Mouse (Mus musculus): Measurements from ENCODE around the gene Aph1b. TPM values are rescaled to one million over a fixed set of nuclear protein-coding genes. Genes with fewer than 3 reads are reported as not detected.
"Not testable (repeated sequence)": the region's sequence is repeated elsewhere in the genome, so short reads cannot be mapped to it uniquely, and the experiment has no call there.

Gene Aph1b
- total RNA-seq (2021), result 10 to 100 TPM; 17.0 to 22.3 TPM
- long read RNA-seq, experiment 1, full-length matches to known transcripts, result 21 of 23 reads
- long read RNA-seq, experiment 1, partial matches to known transcripts, result 1 of 23 reads
- long read RNA-seq, experiment 1, other reads (novel, unspliced or antisense), result 1 of 23 reads
- long read RNA-seq, experiment 2, full-length matches to known transcripts, result 9 of 11 reads
- long read RNA-seq, experiment 2, partial matches to known transcripts, result 0 of 11 reads
- long read RNA-seq, experiment 2, other reads (novel, unspliced or antisense), result 2 of 11 reads

DNA sequence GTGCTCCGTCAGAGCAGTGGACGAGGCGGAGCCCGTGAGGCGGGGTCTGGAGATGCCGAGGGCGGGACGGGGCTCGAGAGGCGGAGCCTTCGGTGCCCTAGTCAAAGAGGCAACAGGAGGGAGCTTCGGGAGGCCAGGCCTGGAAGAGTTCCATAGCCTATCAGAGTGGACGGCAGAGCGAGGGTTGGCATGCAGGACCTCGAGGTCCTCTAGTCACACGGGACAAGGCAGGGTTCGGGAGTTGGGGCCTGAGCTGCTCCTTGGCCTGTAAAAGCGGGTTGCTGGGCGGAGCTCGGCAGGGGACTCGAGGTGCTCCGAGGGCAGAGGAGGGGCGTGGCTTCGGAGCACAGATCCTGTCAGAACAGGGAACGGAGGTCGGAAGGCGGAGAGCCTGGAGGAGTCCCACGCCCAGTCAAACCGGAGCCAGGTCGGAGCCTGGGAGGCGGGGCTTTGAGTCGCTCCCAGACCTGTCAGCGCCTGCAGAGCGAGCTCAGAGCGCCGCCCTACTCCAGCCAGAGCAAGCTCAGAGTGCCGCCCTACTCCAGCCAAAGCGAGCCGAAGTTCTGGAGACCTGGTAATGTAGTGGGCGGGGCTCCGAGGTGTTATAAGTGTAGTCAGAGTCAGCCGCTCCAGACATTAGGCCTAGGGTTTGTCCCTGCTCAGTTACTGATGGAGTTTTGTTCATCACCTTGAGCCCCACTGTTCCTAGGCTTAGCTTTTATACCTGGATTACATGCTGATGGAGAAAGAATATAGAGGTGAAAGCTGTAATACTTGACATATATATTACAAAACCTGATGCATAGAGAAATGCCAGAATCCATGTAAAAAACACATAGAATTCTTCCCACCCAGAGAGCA is at the start of gene Aph1b:
TSS of gene Aph1b (minus strand) at position 27 of the 861 bp plus-strand sequence.
- intact Hi-C loops (cut with DNase I), result loop anchor here (1.0 to 2.0 kb wide), 2 partner anchors 248 to 283 kb away; no protein-coding TSS in a partner anchor
- peak within 1 kb of the TSS; percentile 78 for H3K4me3 ChIP-seq
- TF ChIP-seq CTCF (IDR thresholded peaks at IDR 0.05), result no peak
- peak; percentile 92 for DNase-seq (ENCODE audit: extremely low spot score in 1 of 2, low spot score in 2 of 2)
- H3K27ac ChIP-seq, result peak within 1 kb of the TSS; percentile 88

- intact Hi-C loops (cut with DNase I), result loop anchor here (5.0 kb wide), 2 partner anchors 82 to 102 kb away; partner anchors contain the start of gene Rab8b
- no peak; the same call in 1 of the 2 replicates for TF ChIP-seq CTCF (IDR thresholded peaks at IDR 0.05)
- Histone ChIP-seq H3K4me3 (peak overlapping the region; percentile 64), H3K27ac (peak overlapping the region; percentile 19; the same call in 1 of the 2 replicates)
- DNase-seq (ENCODE audit: extremely low spot score in 1 of 2, low spot score in 2 of 2), result no peak
Measured at GRCm38 (mm10) chr9:66835097-66835480, 39.8 kb upstream of the Aph1b start.

DNA sequence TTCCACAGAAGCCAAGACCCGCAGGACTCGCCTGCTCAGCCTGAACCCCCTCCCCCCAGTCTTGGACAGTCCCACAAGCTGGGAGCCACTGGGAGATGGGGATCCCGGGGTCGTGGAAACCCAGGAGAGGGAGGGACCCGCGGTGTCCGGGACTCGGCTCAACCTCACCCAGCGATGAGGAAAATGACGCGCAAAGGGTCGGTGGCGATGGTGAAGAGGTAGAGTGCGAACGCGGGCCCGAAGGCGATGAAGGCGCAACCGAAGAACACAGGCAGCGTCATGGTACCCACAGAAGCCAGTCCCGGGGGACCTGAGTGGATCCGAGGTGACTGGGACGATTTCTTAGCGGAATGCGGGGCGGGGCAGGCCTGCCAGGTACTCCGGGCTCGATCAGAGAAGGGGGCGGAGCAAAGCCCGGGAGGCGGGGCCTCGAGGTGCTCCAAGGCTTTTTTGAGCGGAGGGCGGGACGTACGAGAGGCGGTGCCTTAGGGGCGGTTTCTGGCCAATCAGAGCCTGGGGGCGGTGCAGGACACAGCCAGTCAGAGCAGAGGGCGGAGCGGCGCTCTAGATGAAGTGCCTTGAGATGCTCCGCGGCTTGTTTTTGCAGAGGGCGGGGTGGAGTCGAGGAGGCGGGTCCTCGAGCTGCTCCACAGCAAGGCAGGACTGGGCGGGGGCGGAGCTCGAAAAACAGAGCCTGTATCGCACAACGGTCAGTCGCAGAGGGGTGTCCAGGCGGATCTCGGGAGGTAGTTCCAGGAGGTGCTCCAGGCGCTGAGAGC is 39.2 kb upstream of the Aph1b start, which contains the start of gene Aph1c:
TSS of gene Aph1c (minus strand) at position 409 of the 779 bp plus-strand sequence.
- Histone ChIP-seq H3K27ac (peak within 1 kb of the TSS; percentile 30), H3K4me3 (peak within 1 kb of the TSS; percentile 64)
- intact Hi-C loops (cut with DNase I), result loop anchor here (5.0 kb wide), 4 partner anchors 83 to 322 kb away; partner anchors contain the start of genes Fbxl22 and Rab8b
- TF ChIP-seq CTCF (IDR thresholded peaks at IDR 0.05), result no peak
- peak; percentile 97 to 98 for DNase-seq (ENCODE audit: extremely low spot score in 1 of 2, low spot score in 2 of 2)

- no peak for DNase-seq (ENCODE audit: extremely low spot score in 1 of 2, low spot score in 2 of 2)
- H3K27ac ChIP-seq, result no peak overlapping the region; the same call in 1 of the 2 replicates
- peak overlapping the region; percentile 64 for H3K4me3 ChIP-seq
- intact Hi-C loops (cut with DNase I), result loop anchor here (5.0 kb wide), 2 partner anchors 208 to 322 kb away; partner anchors contain the start of gene Fbxl22
- TF ChIP-seq CTCF (IDR thresholded peaks at IDR 0.05), result no peak; the same call in 1 of the 2 replicates
Measured at GRCm38 (mm10) chr9:66833851-66834250, 38.6 kb upstream of the Aph1b start.

DNA sequence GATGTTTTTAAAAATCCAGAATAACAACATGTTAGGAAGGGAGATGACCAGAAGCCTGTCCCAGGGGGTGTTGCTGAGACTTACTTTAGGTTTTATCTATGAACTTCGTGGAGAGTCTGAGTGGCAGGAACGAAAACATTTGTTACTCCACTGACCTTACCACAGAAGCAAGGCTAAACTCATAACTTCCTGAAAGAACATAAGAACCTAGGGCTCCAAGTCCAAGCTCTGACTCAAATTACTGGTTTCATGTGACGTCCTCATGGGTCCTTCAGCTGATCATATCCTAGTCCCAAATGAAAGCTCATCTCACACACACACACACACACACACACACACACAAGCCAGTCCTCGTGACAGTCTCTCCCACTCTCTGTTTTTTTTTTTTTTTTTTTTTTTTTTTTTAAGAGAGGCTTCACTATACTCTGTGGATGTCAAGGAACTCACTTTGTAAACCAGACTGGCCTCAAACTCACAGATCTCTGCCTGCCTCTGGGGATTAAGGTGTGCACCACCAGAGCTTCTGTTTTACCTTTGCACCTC is 37.1 kb upstream of the Aph1b start:
- no peak overlapping the region for H3K4me3 ChIP-seq
- intact Hi-C loops (cut with DNase I), result loop anchor here (5.0 kb wide), 2 partner anchors 210 to 320 kb away; partner anchors contain the start of gene Fbxl22
- H3K27ac ChIP-seq, result no peak overlapping the region
- no peak for DNase-seq (ENCODE audit: extremely low spot score in 1 of 2, low spot score in 2 of 2)
- no peak for TF ChIP-seq CTCF (IDR thresholded peaks at IDR 0.05)

- no peak overlapping the region for H3K4me3 ChIP-seq
- intact Hi-C loops (cut with DNase I), result loop anchor here (5.0 kb wide), 1 partner anchor 179 kb away; no protein-coding TSS in a partner anchor
- DNase-seq (ENCODE audit: extremely low spot score in 1 of 2, low spot score in 2 of 2), result no peak
- peak; percentile 87 for TF ChIP-seq CTCF (IDR thresholded peaks at IDR 0.05)
- no peak overlapping the region for H3K27ac ChIP-seq
Measured at GRCm38 (mm10) chr9:66825990-66826389, 30.7 kb upstream of the Aph1b start.

GRCm38 (mm10) chr9:66822255-66822654 is 27.0 kb upstream of the Aph1b start:
- intact Hi-C loops (cut with DNase I), result not testable (repeated sequence)

DNA sequence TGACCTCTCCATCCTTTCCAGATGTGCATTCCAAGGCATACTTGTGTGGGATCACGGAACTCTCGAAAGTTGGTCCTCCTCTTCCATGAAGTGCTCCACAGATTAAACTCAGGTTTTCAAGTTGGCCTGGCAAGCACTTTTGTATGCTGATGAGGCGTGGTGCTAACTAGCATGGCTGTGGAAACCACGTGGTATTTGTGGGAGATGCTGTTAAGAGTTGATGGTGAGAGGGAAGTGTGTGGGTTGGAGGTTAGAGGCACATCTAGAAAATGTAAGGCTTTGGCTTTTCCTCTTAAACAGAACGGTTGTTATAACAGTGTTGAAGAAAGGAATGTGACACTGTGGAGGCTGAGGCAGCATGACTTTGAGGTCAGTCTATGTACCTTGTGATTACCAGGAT is 25.7 kb upstream of the Aph1b start:
- Histone ChIP-seq H3K27ac (no peak overlapping the region), H3K4me3 (no peak overlapping the region)
- DNase-seq (ENCODE audit: extremely low spot score in 1 of 2, low spot score in 2 of 2), result no peak
- intact Hi-C loops (cut with DNase I), result loop anchor here (2.0 kb wide), 1 partner anchor 40 kb away; no protein-coding TSS in a partner anchor
- TF ChIP-seq CTCF (IDR thresholded peaks at IDR 0.05), result no peak

More at GRCm38 (mm10) chr9:66822255-66822654, 27.0 kb upstream of the Aph1b start:
- not testable (repeated sequence) for DNase-seq (ENCODE audit: extremely low spot score in 1 of 2, low spot score in 2 of 2); H3K27ac ChIP-seq; H3K4me3 ChIP-seq

DNA sequence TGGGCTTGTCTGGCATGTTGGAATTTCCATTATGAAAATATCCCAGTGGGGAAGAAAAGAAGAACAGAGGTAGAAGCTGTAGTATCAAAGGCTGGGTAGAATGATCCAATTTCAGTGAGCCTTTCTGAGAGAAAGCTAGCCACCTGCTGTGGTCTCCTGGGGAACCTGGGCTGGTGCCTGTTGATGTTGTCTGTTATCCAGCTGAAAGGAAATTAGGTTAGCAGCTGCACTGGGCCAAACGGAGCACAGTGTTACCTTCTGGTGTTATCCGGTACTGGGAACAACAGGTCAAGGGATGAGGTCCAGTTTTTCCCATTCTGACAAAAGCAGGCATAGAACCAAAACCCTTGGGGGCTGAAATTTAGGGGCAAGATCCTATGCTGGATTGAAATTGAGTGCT is 18.1 kb upstream of the Aph1b start:
- Histone ChIP-seq H3K27ac (no peak overlapping the region), H3K4me3 (no peak overlapping the region)
- no peak for DNase-seq (ENCODE audit: extremely low spot score in 1 of 2, low spot score in 2 of 2)
- no peak for TF ChIP-seq CTCF (IDR thresholded peaks at IDR 0.05)
- intact Hi-C loops (cut with DNase I), result no loop called here

DNA sequence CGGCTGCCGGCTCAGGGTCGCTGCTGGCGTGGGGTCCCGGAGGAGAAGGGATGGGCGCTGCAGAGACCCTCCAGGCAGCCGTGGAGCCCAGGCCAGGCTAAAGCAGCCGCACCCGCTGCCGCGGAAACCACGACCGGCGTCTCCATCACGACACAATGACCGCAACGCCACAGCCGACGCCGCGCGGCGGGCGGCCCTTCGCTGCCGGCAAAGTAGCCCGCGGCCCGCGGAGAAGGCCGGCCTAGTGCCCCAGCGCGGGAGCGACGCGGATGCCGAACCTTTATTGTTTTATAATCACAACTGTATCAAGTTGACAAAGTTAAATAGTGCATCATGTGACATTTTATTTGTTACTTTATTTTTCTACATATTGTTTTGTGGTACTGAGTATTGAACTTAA is 10.7 kb upstream of the Aph1b start:
- H3K4me3 ChIP-seq; intact Hi-C loops (cut with DNase I); DNase-seq (ENCODE audit: extremely low spot score in 1 of 2, low spot score in 2 of 2); H3K27ac ChIP-seq: not testable (repeated sequence)

DNA sequence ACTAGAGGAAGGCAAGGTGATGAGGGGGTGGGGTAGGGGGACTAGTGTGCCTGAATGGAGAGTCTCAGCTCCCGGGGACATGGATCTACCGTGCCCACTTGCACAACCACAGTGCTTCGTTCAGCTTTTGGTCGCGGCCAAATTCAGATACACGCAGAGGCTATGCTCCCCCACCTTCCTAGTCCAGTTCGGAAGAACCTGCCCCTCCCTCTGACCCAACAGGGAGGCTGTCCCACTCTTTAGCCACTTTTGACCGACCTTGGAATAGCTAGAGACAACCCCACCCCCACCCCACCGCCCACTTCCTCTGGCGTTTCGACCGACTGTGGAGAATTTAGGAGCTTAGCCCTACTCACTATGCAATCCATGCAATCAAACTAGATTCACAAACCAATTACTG is 6.7 kb upstream of the Aph1b start:
- no peak for TF ChIP-seq CTCF (IDR thresholded peaks at IDR 0.05)
- DNase-seq (ENCODE audit: extremely low spot score in 1 of 2, low spot score in 2 of 2), result no peak
- intact Hi-C loops (cut with DNase I), result no loop called here
- no peak overlapping the region for H3K27ac ChIP-seq
- no peak overlapping the region for H3K4me3 ChIP-seq
